Mouse (Mus musculus) urinary bladder, postnatal 25 days (tissue): Measurements from ENCODE around the gene Mbtd1.

Experiments used
- DNase-seq: peaks from one replicate; pipeline ENCODE4 v3.0.0; 2022; ENCODE audit warnings: low spot score

Mbtd1 gene

DNA sequence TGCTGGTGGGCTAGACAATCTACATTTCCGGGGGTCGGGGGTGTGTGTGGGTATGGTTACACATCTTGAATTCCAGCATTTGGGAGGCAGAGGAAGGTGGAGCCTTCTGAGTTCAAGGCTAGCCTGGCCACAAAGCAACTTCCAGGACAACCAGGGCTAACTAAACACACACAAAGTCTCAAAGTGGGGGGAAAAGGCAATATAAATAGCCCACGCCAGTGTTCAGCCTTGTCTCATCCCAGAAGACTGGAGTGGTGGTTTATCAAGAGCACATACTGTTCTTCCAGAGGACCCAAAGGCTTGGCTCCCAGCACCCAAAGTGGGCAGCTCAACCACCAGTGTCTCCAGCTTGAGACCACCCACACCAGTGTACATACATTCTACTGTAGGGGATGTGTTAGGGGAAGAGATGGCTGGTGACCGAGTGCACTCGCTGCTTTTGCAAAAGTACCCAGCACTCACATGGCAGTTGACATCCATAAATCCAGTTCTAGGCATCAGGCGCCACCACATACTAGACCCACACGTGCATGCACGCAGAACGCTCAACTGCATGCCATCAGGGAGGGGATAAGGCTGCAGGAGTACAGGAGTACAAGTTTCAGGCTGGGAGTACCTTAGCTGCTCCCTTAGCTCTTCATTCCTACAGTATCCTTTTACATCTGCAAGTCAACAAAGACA, 63.4 kb downstream of the Mbtd1 start:
- no peak for DNase-seq

DNA sequence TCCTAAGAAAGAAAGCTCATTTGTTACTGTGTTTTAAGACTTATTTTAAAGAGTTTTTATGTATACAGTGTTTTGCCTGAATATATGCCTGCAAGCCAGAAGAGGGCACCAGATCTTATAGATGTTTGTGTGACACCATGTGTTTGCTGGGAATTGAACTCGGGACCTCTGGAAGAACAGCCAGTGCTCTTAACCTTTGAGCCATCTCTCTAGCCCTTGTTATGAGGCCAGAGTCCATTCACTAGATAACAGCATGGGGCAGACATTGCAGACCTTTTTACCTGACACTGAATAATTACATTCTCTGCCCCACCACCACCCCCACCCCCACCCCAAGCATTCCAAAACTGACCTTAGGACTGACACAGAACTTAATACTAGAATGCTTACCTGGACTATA, 64.4 kb downstream of the Mbtd1 start:
- DNase-seq: no peak

- no peak for DNase-seq
Measured at GRCm38 (mm10) chr11:93952376-93952775, 66.7 kb downstream of the Mbtd1 start.

GRCm38 (mm10) chr11:93954738-93955255, 69.1 kb downstream of the Mbtd1 start:
- DNase-seq: no peak

GRCm38 (mm10) chr11:93955256-93956150, 69.9 kb downstream of the Mbtd1 start:
- DNase-seq: peak; percentile 87

DNA sequence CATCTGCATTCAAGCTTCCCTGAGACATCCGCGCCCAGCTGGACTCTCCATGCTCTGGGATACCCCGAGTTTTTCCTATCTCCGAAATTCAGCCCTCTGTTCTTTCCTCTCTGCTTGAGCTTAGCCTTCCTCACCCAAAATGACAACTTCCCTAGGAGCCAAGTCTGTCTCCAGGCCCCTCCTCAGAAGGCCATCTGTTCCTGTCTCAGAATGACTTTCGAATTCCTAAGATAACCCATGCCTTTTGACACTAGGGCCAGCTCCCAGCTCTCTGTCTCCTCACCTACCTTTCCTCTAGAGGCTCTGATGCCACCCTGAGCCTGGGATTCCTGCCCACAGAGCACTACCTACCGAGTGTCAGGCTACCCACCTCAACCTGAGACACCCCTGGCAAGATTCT, 70.5 kb downstream of the Mbtd1 start, which contains the start of gene Nme2:
Nme2 (minus strand) TSS at position 101 of the 400 bp plus-strand sequence.
- no peak for DNase-seq

DNA sequence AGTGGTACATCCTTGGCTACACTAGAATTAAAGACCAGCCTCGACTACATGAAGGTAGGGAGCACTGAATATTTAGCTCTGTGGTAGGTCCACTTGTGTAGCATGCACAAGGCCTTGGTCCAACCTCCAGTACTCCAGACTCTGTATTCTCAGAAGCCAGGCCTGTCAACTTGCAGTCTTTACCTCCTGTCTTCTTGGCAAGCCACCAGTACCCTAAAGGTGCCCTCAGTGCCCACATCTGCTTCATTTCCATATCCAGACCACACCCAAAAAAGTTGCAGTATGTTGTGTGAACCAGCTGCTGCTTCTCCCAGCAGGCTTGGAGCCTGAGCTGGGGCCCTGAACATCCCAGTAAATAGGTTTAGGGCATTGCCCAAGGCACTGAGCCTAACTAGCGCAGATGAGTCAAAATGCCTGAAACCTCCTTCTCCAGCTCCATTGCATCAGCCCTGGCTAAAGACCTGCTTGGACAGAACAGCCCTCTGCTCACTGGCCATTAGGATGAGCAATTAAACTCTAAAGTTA, 71.4 kb downstream of the Mbtd1 start:
- no peak for DNase-seq

GRCm38 (mm10) chr11:93957746-93958145, 72.1 kb downstream of the Mbtd1 start:
- DNase-seq: no peak

GRCm38 (mm10) chr11:93961482-93961881, 75.8 kb downstream of the Mbtd1 start:
- no peak for DNase-seq

- no peak for DNase-seq
Measured at GRCm38 (mm10) chr11:93963013-93963412, 77.4 kb downstream of the Mbtd1 start.

DNA sequence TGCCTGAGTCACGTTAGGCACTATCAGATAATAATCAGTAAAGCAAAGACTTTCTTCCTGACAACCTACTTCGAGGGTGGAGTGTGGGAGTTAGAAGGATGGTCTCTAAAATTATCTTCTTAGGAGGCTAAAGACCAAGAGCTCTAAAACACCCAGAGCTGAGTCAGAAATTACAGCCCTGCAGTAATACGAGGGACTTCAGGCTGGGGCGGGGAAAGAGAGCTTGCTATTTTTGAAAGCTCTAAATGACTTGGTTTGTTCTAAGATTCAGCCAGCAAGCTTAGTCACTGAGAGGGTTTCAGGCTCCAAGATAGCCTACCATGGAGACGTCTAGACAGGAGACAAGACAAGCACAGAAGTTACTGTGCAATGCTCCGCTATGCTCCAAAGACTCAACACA, 79.7 kb downstream of the Mbtd1 start:
- DNase-seq: no peak

DNA sequence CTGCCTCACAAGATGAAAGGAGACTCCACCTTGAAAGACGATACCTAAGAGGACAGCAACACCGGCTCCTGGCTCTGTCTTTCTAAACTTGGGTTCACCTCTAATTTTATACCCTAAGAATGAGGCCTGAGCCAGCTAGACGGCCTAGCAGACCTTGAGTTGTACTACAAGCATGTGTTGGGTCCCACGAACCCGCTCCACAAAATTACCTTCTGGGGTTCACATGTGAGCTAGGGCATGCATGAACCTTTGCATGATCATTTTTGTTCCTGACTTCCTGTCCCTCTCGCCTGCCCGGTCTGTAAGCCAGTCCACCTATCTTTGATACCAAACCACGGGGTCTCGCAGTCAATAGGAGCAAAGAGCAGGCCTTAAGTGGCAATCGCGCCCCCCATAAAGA, 81.7 kb downstream of the Mbtd1 start:
- DNase-seq: no peak

GRCm38 (mm10) chr11:93968005-93968847, 82.6 kb downstream of the Mbtd1 start, which contains the start of the genes Gm20390 and Nme1:
Gene Gm20390, minus strand, starts transcription at chr11:93968293.
Gene Nme1, minus strand, starts transcription at chr11:93968521.
- DNase-seq: peak; percentile 96

- DNase-seq: no peak
Measured at GRCm38 (mm10) chr11:93968848-93969128, 83.1 kb downstream of the Mbtd1 start.

- DNase-seq: no peak
Measured at GRCm38 (mm10) chr11:93969171-93969570, 83.5 kb downstream of the Mbtd1 start.

- no peak for DNase-seq
Measured at GRCm38 (mm10) chr11:93969799-93970198, 84.1 kb downstream of the Mbtd1 start.

DNA sequence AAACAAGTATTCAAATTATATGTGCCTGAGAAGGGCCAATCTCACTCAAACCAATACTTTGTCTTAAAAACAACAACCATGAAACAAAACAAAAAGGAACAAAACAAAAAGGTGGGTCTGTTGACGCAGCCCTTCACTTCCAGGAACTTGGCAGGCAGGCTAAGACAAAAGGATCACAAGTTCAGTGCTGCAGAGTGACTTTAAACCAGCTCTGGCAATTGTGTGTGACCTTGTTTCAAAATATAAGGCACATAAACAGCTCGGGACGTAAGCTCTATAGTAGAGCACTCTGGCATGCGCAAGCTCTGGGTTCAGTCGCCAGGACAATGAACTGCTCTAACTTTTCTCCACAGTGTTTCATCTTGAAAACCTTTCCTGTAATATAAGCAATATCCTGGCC, 87.3 kb downstream of the Mbtd1 start:
- no peak for DNase-seq

DNA sequence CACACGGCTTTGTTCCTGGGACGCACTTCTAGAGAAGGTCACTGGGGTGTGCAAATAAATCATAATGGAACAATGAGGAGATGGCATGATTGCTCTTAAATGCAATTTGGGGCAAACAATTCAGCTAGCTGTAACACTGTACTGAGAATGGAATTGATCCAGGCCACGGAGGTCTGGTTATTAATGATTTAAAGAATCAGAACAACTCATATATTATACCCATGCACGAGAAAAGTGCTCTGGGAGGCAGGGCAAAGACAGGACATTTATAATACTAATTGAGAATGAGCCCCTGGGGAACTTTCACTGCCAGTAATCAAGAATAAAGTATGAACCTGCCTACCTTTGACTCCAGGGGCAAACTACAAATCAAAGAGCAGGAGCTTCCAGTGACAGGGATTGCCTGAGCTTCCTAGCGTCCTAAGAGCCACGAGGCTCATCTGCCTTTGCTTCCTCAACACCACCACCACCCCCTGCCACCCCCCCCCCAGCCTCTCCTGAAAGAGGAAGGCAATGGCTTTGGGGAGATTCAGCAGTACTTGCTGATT, 93.9 kb downstream of the Mbtd1 start:
- DNase-seq: no peak

DNA sequence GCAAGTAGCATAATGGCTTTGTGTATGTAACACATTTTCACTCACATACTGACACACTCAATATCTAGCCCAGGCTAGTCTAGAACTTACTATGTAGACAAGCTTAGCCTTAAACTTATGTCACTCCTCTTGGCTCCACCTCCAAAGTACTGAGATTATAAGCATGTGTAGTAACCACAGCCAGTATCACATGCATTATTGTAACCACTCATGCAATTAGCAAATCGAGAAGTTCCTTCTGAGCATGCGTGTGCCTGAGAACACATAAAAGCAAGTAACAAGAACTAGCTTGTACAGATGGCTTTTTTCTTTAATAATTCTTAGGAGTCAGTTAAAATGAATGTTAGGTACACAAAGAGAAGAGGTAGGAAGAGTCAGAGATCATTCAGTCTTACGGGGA, 99.0 kb downstream of the Mbtd1 start:
- DNase-seq: no peak

- DNase-seq: no peak
Measured at GRCm38 (mm10) chr11:93985265-93985664, 99.6 kb downstream of the Mbtd1 start.

GRCm38 (mm10) chr11:93986298-93986697, 100.6 kb downstream of the Mbtd1 start:
- no peak for DNase-seq

- no peak for DNase-seq
Measured at GRCm38 (mm10) chr11:93987026-93987425, 101.4 kb downstream of the Mbtd1 start.
